Mouse (Mus musculus) ES-Bruce4 (cell line): ENCODE data around the gene Pheta2.

Experiments used
- EP300 ChIP-seq: IDR thresholded peaks from 2 replicates; pipeline ENCODE4 v1.6.1; 2011; ENCODE audit warnings: low read depth, low read length; ENCODE audit not compliant: insufficient read depth
- POLR2A ChIP-seq: IDR thresholded peaks from one replicate; pipeline ENCODE4 v1.8.1; 2011; ENCODE audit warnings: low read length; ENCODE audit not compliant: insufficient read depth

DNA sequence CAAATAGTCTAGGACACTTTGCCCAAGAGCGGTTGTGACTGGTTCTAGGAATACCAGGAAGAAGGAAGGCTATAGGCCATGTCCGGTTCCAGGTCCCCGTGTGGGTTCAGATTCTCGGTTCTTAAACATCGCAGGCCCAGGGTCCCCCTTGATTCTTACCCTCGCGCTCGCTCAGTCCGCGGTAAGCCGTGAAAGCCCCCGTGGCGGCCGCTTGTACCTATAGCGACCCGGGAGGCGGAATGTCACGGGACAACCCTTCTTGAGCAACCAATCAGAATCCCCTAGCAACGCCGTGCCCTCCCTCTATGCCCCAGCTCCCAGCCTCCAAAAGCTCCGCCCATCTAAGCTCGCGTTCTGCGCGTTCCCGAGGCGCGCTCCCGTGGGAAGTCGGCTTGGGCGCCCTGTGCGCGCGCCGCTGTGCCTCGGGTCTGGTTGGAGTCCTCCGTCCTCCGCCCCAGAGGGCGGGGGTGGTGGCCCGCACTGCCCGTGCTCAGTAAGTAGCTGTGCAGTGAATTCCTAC, at the start of gene Pheta2, which contains the start of the genes Naga and Smdt1:
- TF ChIP-seq EP300 (0 out of 2 replicates have a peak, but pooled peaks have one; percentile 7), POLR2A (peak; percentile 59)
